Mouse (Mus musculus) liver, embryonic 14.5 days (tissue): ENCODE measurements around the gene Mapre3. TPM values are rescaled to one million over a fixed set of nuclear protein-coding genes. Genes with fewer than 3 reads are reported as not detected.

Experiments
- ATAC-seq: fragments of 200-750 bp; cut with Nextera tagmentation; 2 replicates; pipeline ENCODE4 v1.8.0; 2017; ENCODE audit warnings: moderate number of reproducible peaks, mild to moderate bottlenecking, moderate library complexity; ENCODE audit not compliant: insufficient read depth
- DNase-seq, 3 experiments: peaks; one replicate each; pipeline ENCODE4 v3.0.0-alpha.2; 2012 to 2013; ENCODE audit warnings: low read depth in 3 of 3, low spot score in 3 of 3
- H3K27ac ChIP-seq: fragments of 300-500 bp; sonication (generic); 2 replicates; pipeline ENCODE4 v1.5.1; 2014; ENCODE audit warnings: moderate library complexity, mild to moderate bottlenecking, control low read depth, inconsistent platforms
- H3K27me3 ChIP-seq: fragments of 300-500 bp; sonication (generic); 2 replicates; pipeline ENCODE4 v1.6.1; 2014; ENCODE audit warnings: mild to moderate bottlenecking, low read length, moderate library complexity; ENCODE audit not compliant: control insufficient read depth, insufficient read depth
- H3K36me3 ChIP-seq: fragments of 300-500 bp; sonication (generic); replicated peaks from 2 replicates; pipeline ENCODE4 v1.6.1; 2014; ENCODE audit warnings: low read depth; ENCODE audit not compliant: control insufficient read depth, insufficient read depth
- H3K4me1 ChIP-seq, 2 experiments: fragments of 200-500 bp in 1 of 2; fragments of 300-500 bp in 1 of 2; sonication (generic) in 1 of 2; replicated peaks; 2 replicates each; pipeline ENCODE4 v1.6.1; 2012 to 2014; ENCODE audit warnings: antibody characterized with exemption in 1 of 2, inconsistent platforms in 1 of 2, low read length in 1 of 2; ENCODE audit not compliant: control insufficient read depth in 2 of 2, insufficient read depth in 2 of 2
- H3K4me2 ChIP-seq: fragments of 300-500 bp; sonication (generic); 2 replicates; pipeline ENCODE4 v1.6.1; 2014; ENCODE audit warnings: low read depth, mild to moderate bottlenecking, control low read depth, moderate library complexity
- H3K4me3 ChIP-seq, 2 experiments: fragments of 200-500 bp in 1 of 2; fragments of 300-500 bp in 1 of 2; sonication (generic) in 1 of 2; 2 replicates each; pipeline ENCODE4 v1.5.1; 2012 to 2014; ENCODE audit warnings: low read depth in 2 of 2, low read length in 2 of 2, mild to moderate bottlenecking in 2 of 2, control low read depth in 1 of 2, inconsistent platforms in 1 of 2, moderate library complexity in 1 of 2; ENCODE audit not compliant: insufficient read depth in 1 of 2
- H3K9ac ChIP-seq: fragments of 300-500 bp; sonication (generic); replicated peaks from 2 replicates; pipeline ENCODE4 v1.6.1; 2014; ENCODE audit warnings: mild to moderate bottlenecking, control low read depth, moderate library complexity
- H3K9me3 ChIP-seq: fragments of 300-500 bp; sonication (generic); 2 replicates; pipeline ENCODE4 v1.6.1; 2016; ENCODE audit warnings: low read length, mixed read lengths; ENCODE audit not compliant: control insufficient read depth
- CTCF ChIP-seq: IDR thresholded peaks from 2 replicates; pipeline ENCODE4 v1.5.1; 2016; ENCODE audit warnings: antibody characterized with exemption, low read depth, control low read depth
- EP300 ChIP-seq: IDR thresholded peaks from 2 replicates; pipeline ENCODE4 v1.6.1; 2016; ENCODE audit warnings: antibody characterized with exemption, low read depth
- WGBS: fragments of 180-500 bp; shearing (Covaris S2); extraction: QIAGEN DNeasy Blood & Tissue Kit; methylation state at CpG from one replicate; pipeline ENCODE4 v1.1.7; 2014; ENCODE audit not compliant: insufficient replicate concordance; 5-methylcytosine and 5-hydroxymethylcytosine counted together
- polyA plus RNA-seq, 2 experiments: library from polyadenylated mRNA; depleted of rRNA in 1 of 2; stranded (reverse) in 1 of 2; unstranded in 1 of 2; fragments of >200 nt; fragmentation: Nextera tagmentation in 1 of 2; extraction: Ambion mirVana in 1 of 2; gene quantifications; 2 replicates each; pipeline versions ENCODE4 v1.2.1 to v1.2.3; 2012 to 2014

The Mapre3 gene
- polyA plus RNA-seq, 2 experiments, result 1.2 to 2.4 TPM

GRCm38 (mm10) chr5:30855674-30856073 is 41.2 kb downstream of the Mapre3 start:
- Histone ChIP-seq H3K4me2 (no peak overlapping the region), H3K27me3 (no peaks in the 10 kb centered on the region), H3K36me3 (no peaks in the 10 kb centered on the region), H3K9me3 (no peaks in the 10 kb centered on the region), H3K27ac (no peak overlapping the region), H3K4me3 (no peak overlapping the region), H3K4me1 (no peaks in the 10 kb centered on the region), H3K9ac (no peak overlapping the region)
- DNase-seq (no peak), ATAC-seq (no peak)
- TF ChIP-seq CTCF, result peak; percentile 23
- no peak for TF ChIP-seq EP300
- WGBS, result 31% methylated on average over 3 of the region's 3 CpGs

DNA sequence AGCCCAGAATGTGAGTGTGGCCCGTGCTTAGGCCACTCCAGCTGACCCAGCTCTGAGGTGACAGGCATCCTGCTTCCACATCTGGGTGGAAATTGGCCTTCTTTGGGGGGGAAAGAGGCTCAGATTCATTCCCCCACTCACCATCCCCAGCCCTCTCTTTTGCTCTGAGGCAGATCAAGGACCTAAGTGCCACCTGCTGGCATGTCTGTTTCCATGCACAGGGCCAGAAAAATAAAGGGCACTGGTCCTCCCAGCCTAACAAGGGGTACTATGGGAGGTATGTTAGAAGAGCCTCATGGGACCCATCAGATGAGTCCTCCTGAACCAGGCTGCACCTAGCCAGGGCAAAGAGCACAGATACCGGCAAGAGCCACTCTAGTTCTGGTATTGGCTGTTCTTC is 41.7 kb downstream of the Mapre3 start:
- Histone ChIP-seq H3K27me3 (no peaks in the 10 kb centered on the region), H3K4me3 (no peak overlapping the region), H3K9me3 (no peaks in the 10 kb centered on the region), H3K4me1 (no peaks in the 10 kb centered on the region), H3K27ac (no peak overlapping the region), H3K9ac (no peak overlapping the region), H3K4me2 (no peak overlapping the region), H3K36me3 (no peaks in the 10 kb centered on the region)
- ATAC-seq (no peak), DNase-seq (no peak)
- TF ChIP-seq EP300 (no peak), CTCF (peak; percentile 31)
- 61% methylated on average over 2 of the region's 2 CpGs for WGBS

GRCm38 (mm10) chr5:30863852-30864251 is 49.4 kb downstream of the Mapre3 start:
- 31% methylated on average over 4 of the region's 4 CpGs for WGBS
- TF ChIP-seq EP300 (no peak), CTCF (peak; percentile 44)
- no peak overlapping the region for H3K4me3 ChIP-seq
- ATAC-seq, result no peak
- H3K9me3 ChIP-seq, result no peaks in the 10 kb centered on the region
- no peak overlapping the region for H3K27ac ChIP-seq
- H3K4me2 ChIP-seq, result no peak overlapping the region
- H3K36me3 ChIP-seq, result no peaks in the 10 kb centered on the region
- no peak for DNase-seq
- H3K9ac ChIP-seq, result no peak overlapping the region
- H3K27me3 ChIP-seq, result no peaks in the 10 kb centered on the region
- peaks cover 0 to under 1% of the 10 kb centered on the region in 2 experiments; a peak in 2 of 4 replicates for H3K4me1 ChIP-seq

- no peak overlapping the region for H3K27ac ChIP-seq
- ATAC-seq (no peak), DNase-seq (no peak)
- no peak overlapping the region for H3K9ac ChIP-seq
- H3K4me2 ChIP-seq, result no peak overlapping the region
- H3K36me3 ChIP-seq, result no peaks in the 10 kb centered on the region
- H3K4me3 ChIP-seq, result no peak overlapping the region
- 39% methylated on average over 15 of the region's 15 CpGs for WGBS
- H3K4me1 ChIP-seq, result peaks cover 2 to 4% of the 10 kb centered on the region in 2 experiments; a peak in 2 of 4 replicates
- TF ChIP-seq CTCF (no peak), EP300 (no peak)
- H3K9me3 ChIP-seq, result no peaks in the 10 kb centered on the region
- no peaks in the 10 kb centered on the region for H3K27me3 ChIP-seq
Observed at GRCm38 (mm10) chr5:30864322-30864721, 49.9 kb downstream of the Mapre3 start.

GRCm38 (mm10) chr5:30866871-30867270 is 52.4 kb downstream of the Mapre3 start:
- Histone ChIP-seq H3K27me3 (no peaks in the 10 kb centered on the region), H3K4me2 (no peak overlapping the region), H3K4me1 (peaks cover 7% of the 10 kb centered on the region in 2 experiments), H3K9me3 (no peaks in the 10 kb centered on the region), H3K27ac (no peak overlapping the region), H3K4me3 (no peak overlapping the region), H3K9ac (no peak overlapping the region), H3K36me3 (peaks cover 10% of the 10 kb centered on the region)
- DNase-seq (no peak), ATAC-seq (no peak)
- 59% methylated on average over 3 of the region's 3 CpGs for WGBS
- no peak for TF ChIP-seq EP300
- TF ChIP-seq CTCF, result no peak
